Mouse (Mus musculus): ENCODE measurements around the gene Trim43b.
A peak's percentile ranks its signal among the peaks of the same experiment; 100 is the strongest.
"Not testable (repeated sequence)": the region's sequence is repeated elsewhere in the genome, so short reads cannot be mapped to it uniquely, and the experiment has no call there.

Trim43b gene

DNA sequence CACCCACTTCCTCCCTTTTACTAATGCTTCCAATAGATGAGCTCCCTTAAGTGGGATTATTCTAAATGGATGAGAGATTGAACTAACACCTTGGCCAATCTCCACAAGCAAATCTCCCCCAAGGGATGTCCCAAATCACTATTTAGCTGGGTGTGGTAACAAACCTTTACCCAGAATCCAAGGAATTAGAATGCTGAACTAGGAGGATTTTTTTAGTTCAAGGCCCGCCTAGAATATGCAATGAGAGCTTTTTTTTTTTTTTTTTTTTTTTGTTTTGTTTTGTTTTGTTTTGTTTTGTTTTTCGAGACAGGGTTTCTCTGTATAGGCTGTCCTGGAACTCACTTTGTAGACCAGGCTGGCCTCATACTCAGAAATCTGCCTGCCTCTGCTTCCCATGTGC, at the start of gene Trim43b:
Gene Trim43b (minus strand): TSS at position 101 of the 400 bp plus-strand sequence.
- DNase-seq = not testable (repeated sequence)

DNA sequence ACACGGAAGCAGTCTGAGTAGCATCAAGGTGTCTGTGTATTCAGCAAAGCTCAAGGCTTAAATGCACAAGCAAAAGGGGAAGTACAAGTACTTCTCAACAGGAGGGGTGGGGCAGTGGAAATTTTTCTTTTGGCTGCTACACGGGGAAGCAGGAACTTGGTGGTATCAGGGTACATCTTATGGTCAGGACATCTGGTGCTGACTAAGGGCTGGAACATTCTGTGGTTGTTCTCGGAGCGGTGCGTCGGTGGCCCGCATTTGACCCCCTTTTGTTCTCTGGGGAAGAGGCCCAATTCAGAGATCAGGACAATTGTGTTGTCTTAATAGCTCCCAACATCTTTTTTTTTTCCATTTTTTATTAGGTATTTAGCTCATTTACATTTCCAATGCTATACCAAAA, 11.9 kb upstream of the Trim43b start:
- not testable (repeated sequence) for DNase-seq

DNA sequence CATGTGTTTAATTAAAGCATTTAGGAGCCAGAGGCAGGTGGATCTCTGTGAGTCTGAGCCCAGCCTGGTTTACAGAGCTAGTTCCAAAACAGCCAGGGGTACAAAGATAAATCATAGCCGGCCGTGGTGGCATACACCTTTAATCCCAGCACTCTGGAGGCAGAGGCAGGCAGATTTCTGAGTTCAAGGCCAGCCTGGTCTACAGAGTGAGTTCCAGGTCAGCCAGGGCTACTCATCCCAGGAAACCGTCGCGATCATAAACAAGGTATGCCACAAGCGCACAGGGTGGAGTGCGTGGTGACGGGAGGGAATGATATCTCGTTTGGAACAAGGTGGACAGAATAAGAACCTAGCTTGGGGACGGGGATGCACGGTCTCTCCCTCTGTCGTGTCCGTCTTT, 5.9 kb downstream of the Trim43b start:
- DNase-seq = not testable (repeated sequence)

DNA sequence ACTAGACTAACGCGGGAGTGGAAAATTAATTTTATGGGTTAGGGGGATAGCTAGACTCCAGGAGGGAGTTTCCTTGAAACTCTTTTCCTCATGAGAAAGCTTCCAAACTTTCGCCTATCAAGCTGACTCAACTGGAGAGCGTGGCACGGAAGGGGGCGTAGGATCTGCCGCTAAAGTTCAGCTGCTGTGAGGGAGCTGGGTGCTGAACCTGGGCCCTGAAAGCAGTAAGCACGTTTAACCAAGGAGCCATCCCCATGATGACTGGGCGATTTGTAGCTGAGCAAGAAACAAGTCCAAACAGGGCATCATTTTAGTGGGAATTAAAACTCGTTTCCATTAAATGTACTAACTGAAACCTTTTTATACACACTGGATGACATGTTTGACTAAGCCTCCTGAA, 13.0 kb downstream of the Trim43b start:
- DNase-seq = not testable (repeated sequence)

DNA sequence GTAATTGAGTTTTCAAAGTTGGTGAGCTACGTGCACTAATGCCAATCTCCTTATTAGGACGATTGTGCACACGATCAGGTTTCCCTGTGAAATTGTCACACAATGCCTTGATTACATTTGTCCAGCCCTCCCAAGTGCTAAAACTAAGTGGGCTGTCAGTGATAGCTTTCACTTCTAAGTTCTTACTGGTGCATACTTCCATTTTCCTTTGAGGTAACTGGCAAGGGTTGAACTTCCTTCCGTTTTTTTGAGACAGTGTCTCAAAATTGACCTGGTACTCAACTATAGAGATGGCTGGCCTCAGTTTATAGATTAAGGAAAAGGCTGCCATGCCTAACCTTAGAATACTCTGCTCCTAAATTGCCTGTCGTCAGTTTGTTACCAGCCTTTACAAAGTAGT, 16.1 kb downstream of the Trim43b start:
- DNase-seq = not testable (repeated sequence)

DNA sequence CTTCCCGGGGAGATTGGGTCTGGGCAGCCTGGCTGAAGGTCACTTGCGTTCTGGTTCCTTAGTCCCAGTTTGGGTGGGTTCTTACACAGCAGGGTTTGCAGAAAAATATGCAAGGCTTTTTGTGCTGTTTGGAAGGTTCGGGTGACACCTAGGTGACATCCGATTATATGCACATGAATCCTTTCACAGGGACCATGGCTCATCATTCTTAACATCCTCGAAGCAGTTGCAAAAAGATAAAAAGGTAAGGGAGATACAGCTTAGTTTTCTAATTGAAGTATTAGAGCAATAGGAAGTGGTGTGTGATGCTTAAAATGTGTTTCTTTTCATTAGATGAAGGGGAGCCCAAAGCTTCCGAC, 25.5 kb downstream of the Trim43b start:
- DNase-seq = not testable (repeated sequence)

DNA sequence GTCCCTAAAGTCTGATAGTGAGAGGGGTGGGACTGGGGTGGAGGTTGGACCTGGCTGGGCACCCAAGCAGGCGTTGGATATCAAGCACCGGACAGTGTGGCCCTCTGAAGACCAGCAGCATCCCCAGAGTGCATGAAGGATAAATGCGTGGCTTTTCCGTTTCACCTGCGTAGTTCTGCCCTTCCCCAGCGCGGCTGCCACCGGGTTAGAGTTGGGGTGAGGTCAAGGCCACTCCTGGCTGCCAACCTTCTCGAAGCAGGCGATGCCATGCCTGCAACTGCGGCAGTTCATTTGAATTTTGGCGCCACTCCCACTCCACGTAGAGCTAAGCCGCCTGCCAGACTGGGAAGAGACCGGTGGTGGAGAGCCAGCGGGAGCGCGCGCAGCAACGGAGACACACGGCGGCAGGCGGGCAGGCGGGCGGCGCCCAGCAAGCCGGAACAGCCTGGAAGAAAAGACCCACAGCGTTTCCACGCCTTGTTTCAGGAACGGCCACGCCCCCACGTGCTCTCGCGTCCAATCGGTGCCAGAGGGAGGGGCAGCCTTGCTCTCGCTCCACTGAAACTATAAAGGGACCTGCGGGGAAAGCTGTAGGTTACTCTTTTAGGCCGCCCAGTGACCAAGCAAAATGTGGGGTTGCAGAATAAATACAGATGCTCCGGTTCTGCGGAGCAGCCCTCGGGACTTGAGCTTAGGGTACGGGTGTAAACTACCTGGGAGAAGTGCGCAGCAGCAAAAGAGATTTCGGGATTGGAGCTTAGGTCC, 26.1 kb downstream of the Trim43b start:
- peak; percentile 8 for DNase-seq

Data from liver (tissue).